Mouse (Mus musculus) bone marrow, adult 2 months (tissue): Measurements from ENCODE around the gene Nfil3.

ENCODE experiments used
- CTCF ChIP-seq: fragments of 200-500 bp; IDR thresholded peaks from 2 replicates; pipeline ENCODE4 v1.5.1; 2011; ENCODE audit warnings: low read length, control low read depth; ENCODE audit not compliant: control insufficient read depth, insufficient read depth
- POLR2A ChIP-seq: fragments of 200-500 bp; IDR thresholded peaks from 2 replicates; pipeline ENCODE4 v1.6.1; 2011; ENCODE audit warnings: low read depth, mild to moderate bottlenecking, control low read depth, low read length, borderline replicate concordance; ENCODE audit not compliant: control insufficient read depth

DNA sequence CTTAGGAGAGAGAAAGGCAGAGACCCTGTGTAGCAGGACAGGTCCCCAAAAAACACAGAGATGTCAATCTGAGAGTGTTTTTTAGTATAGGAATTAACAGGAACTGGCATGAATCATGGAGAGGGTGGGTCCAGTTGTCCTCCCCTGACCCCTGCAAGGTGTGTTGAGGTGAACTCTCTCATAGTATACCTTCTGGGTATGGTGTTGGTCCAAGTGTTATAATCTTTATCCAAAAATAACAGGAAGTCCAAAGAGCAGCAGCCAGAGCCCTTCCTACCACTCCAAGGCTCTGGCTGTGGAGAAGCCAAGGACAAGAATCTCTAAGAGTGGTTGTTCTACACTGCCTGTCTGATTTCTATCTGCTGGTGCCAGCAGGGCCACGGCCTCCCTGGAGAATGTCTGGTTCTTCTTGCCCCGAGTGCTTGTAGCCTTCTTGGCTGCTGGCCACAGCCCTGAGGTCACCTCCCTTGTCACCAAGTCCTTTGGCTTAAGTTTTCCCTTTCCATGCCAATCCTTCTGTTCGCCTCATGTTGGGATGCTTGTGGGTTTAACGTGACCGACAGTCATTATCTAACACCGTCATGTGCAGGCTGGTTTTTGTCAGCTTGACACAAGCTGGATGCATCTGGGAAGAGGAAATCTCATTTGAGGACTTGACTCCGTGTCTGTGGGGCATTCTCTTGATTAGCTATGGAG is 27.8 kb upstream of the Nfil3 start:
- no peak for TF ChIP-seq CTCF
- no peak for TF ChIP-seq POLR2A
